Mouse (Mus musculus) liver, embryonic 16.5 days (tissue): Measurements from ENCODE around the gene Gm49333. TPM values are rescaled to one million over a fixed set of nuclear protein-coding genes. Genes with fewer than 3 reads are reported as not detected.
A peak's percentile ranks its signal among the peaks of the same experiment; 100 is the strongest.

Experiments
- ATAC-seq: fragments of 200-750 bp; cut with Nextera tagmentation; 2 replicates; pipeline ENCODE4 v1.8.0; 2017; ENCODE audit warnings: low read depth, mild to moderate bottlenecking, moderate number of reproducible peaks, moderate library complexity
- H3K27ac ChIP-seq: fragments of 300-500 bp; sonication (generic); 2 replicates; pipeline ENCODE4 v1.5.1; 2014; ENCODE audit warnings: mild to moderate bottlenecking, low read length
- H3K27me3 ChIP-seq: fragments of 300-500 bp; sonication (generic); 2 replicates; pipeline ENCODE4 v1.6.1; 2014; ENCODE audit warnings: low read depth, low read length, mixed read lengths; ENCODE audit not compliant: control insufficient read depth, insufficient read depth
- H3K36me3 ChIP-seq: fragments of 300-500 bp; sonication (generic); 2 replicates; pipeline ENCODE4 v1.6.1; 2014; ENCODE audit warnings: mild to moderate bottlenecking; ENCODE audit not compliant: control insufficient read depth, insufficient read depth
- H3K4me1 ChIP-seq: fragments of 300-500 bp; sonication (generic); 2 replicates; pipeline ENCODE4 v1.6.1; 2014; ENCODE audit warnings: low read depth, low read length, mixed read lengths; ENCODE audit not compliant: control insufficient read depth
- H3K4me2 ChIP-seq: fragments of 300-500 bp; sonication (generic); 2 replicates; pipeline ENCODE4 v1.6.1; 2014; ENCODE audit warnings: low read depth, low read length, mixed read lengths
- H3K4me3 ChIP-seq: fragments of 300-500 bp; sonication (generic); 2 replicates; pipeline ENCODE4 v1.5.1; 2014; ENCODE audit warnings: low read depth, mild to moderate bottlenecking, low read length
- H3K9ac ChIP-seq: fragments of 300-500 bp; sonication (generic); 2 replicates; pipeline ENCODE4 v1.6.1; 2014; ENCODE audit warnings: low read depth, low read length
- H3K9me3 ChIP-seq: fragments of 300-500 bp; sonication (generic); replicated peaks from 2 replicates; pipeline ENCODE4 v1.6.1; 2016; ENCODE audit warnings: low read length; ENCODE audit not compliant: control insufficient read depth
- WGBS: fragments of 180-500 bp; shearing (Covaris S2); extraction: QIAGEN DNeasy Blood & Tissue Kit; methylation state at CpG from one replicate; pipeline ENCODE4 v1.1.7; 2014; ENCODE audit not compliant: insufficient replicate concordance; 5-methylcytosine and 5-hydroxymethylcytosine counted together
- polyA plus RNA-seq: library from polyadenylated mRNA; unstranded; fragments of >200 nt; fragmentation: Nextera tagmentation; extraction: Ambion mirVana; gene quantifications from 2 replicates; pipeline ENCODE4 v1.2.1, GENCODE M21; 2015

Gm49333 gene
- not detected in 2 replicates for polyA plus RNA-seq

DNA sequence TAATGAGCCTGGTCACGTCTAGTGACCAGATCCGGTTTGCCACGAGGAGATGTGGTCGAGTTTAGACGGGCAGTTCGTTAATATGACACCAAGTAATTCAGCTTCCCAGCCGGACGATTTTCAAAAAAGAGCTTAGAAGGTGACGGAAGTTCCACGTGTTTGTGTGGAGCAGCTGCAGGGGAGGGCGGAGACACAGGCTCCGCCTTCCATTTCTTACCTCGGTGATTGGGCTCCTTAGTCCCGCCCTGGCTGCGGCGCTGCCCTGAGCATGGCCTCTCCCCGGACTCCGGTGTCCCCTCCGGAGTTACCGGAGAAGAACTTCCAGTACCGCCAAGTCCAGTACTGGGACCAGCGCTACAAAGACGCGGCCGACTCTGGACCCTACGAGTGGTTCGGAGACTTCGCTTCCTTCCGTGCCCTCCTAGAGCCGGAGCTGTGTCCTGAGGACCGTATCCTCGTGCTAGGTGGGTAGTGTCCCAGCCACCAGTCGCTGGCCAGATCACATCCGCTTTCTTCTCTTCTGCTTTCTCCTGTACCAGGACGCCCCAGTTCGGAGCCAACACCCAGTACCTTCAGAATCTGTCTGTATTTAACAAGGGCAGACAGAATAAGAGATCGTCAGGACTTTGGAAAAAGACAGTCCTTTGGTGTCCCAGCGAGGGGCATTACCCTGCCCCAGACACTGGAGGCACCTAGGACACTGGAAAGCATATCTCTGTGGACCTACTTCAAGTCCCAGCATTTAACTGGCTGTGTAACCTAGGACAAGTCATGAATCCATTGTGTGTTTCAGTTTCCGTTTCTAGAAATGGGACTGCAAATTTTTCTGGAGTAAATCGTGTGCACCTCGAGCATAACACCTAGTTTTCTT is at the start of gene Gm49333, which contains the start of the genes Eef1akmt4 and Alg3:
Gene Gm49333 (plus strand): TSS at position 254 of the 871 bp plus-strand sequence.
Gene Eef1akmt4 (plus strand): TSS at position 237 of the 871 bp plus-strand sequence.
Gene Alg3 (minus strand): TSS at position 379 of the 871 bp plus-strand sequence.
- Histone ChIP-seq H3K9me3 (no peaks in the 10 kb centered on the region), H3K4me2 (peak within 1 kb of the TSS; percentile 96), H3K27ac (peak within 1 kb of the TSS; percentile 68), H3K4me3 (peak within 1 kb of the TSS; percentile 70), H3K27me3 (no peaks in the 10 kb centered on the region), H3K4me1 (peaks cover 17% of the 10 kb centered on the region), H3K36me3 (peaks cover 4% of the 10 kb centered on the region; the same call in 1 of the 2 replicates), H3K9ac (peak within 1 kb of the TSS; percentile 75)
- WGBS: 1% methylated on average over 41 of the region's 41 CpGs
- ATAC-seq: peak; percentile 99

DNA sequence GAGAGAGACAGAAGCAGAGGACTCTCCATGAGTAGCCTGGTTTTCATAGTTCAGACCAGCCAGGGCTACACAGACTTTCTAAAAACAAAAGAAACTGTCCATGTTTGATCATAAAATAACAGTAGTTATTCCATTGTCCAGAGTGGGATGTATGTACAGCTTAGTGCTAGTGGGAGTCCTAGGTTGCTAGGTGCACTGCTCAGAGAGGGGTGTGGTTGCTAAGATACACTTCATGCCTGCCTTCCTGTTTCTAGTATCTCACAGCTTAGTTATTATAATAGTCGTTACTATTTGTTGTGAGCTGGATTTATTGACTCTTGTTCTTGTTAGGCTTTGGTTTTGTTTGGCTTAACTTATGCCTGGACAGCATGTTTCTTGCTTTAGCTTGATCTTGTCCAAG is 46.3 kb upstream of the Gm49333 start:
- H3K4me2 ChIP-seq: no peak overlapping the region
- no peak overlapping the region for H3K4me3 ChIP-seq
- H3K4me1 ChIP-seq: no peaks in the 10 kb centered on the region
- no peak overlapping the region for H3K27ac ChIP-seq
- H3K9me3 ChIP-seq: no peaks in the 10 kb centered on the region
- no peak overlapping the region for H3K9ac ChIP-seq
- 41% methylated on average over 1 of the region's 1 CpGs for WGBS
- no peak for ATAC-seq
- H3K27me3 ChIP-seq: no peaks in the 10 kb centered on the region
- peaks cover 17% of the 10 kb centered on the region for H3K36me3 ChIP-seq

DNA sequence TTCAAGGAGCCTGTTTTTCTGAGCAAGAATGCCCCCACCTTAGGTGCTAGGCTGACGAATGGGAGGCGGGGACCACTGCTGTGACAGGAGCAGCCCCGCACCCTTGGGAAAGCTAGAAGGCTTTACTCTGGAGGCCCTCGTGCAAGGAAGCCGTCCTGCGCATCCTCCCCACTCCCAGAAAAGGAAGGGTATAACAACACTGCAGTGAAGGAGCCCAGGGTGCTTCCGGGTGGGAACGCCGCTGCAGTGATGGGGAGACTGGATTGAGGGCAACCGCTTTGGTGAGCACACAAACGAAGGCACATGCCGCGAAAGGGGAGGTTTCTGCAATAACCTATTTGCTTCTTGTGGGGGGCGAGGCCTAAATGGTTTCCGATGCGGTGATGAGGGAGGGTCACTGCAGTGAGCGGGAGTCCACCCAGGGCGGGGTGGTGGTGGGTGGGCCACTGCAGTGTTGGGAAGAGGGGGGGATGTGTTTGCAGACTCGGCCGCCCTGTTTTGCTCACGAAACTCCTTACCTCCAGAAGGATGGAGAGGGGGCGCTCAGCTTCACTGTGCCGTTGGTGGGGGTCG is 22.0 kb upstream of the Gm49333 start, which contains the start of gene Vwa5b2:
Gene Vwa5b2 (plus strand): TSS at position 106 of the 573 bp plus-strand sequence.
- Histone ChIP-seq H3K9me3 (no peaks in the 10 kb centered on the region), H3K36me3 (no peaks in the 10 kb centered on the region), H3K27me3 (peaks cover 66% of the 10 kb centered on the region), H3K4me3 (peak within 1 kb of the TSS; percentile 50), H3K4me1 (peaks cover 22% of the 10 kb centered on the region), H3K4me2 (peak within 1 kb of the TSS; percentile 60), H3K9ac (peak within 1 kb of the TSS; percentile 24; the same call in 1 of the 2 replicates), H3K27ac (no peak within 1 kb of the TSS)
- ATAC-seq: no peak
- 3% methylated on average over 24 of the region's 24 CpGs for WGBS

DNA sequence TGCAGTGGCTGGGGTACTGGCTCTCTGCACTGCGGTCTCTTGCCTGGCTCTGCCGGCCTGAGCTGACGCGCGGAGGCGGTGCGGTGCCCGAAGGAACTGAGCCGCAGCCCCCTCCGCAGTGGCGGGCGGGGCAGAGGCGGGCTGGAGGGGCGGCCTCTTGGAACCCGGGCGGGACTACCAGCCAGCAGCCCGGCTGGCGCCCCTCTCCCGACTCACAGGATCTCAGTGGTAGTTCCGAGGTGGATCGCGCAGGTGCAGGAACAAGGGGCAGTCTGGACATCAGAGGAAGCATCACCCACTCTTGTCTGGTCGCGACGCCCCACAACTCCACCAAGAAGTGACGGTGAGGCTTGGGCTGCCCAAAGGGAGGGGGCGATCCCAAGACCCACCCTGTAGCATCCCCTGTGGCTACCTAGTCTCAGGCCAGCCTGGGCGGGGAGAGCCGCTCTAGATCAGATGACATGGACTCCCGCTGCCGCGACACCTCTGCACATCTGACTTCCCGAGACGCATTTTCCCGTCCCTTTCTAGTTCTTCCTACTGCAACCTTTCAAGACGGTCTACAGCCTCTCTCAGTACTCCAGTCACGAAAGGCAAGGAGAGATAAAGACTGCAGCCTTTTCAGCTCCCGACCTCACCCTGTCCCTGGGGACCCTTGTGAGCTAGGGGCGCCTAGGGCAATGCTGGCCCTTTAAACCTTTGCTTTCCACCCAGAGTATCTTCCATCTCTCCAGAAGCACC is 21.3 kb upstream of the Gm49333 start:
- peak overlapping the region; percentile 60 for H3K4me2 ChIP-seq
- no peak overlapping the region for H3K27ac ChIP-seq
- WGBS: 0% methylated on average over 36 of the region's 39 CpGs
- H3K4me3 ChIP-seq: peak overlapping the region; percentile 50
- H3K27me3 ChIP-seq: peaks cover 66% of the 10 kb centered on the region
- H3K9ac ChIP-seq: peak overlapping the region; percentile 24; the same call in 1 of the 2 replicates
- H3K36me3 ChIP-seq: no peaks in the 10 kb centered on the region
- peaks cover 29% of the 10 kb centered on the region for H3K4me1 ChIP-seq
- H3K9me3 ChIP-seq: no peaks in the 10 kb centered on the region
- 0 out of 2 replicates have a peak, but pooled peaks have one; percentile 27 for ATAC-seq

DNA sequence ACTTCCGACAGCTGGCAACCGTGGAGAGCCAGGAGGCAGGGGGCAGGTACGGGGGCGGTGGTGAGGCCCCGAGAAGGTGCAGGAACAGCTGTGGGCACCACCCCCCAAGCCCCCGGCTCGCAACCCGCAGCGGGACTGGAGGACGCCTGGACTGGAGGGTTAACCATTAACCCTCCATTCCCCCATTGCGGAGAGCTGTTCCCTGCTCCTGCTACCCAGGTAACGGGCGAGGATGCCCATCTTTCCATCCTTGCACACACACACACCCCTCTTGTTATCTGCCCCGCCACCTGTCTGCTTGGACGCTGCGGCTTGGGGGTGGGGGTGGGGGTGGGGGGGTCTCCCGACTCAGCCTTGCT is 20.8 kb upstream of the Gm49333 start:
- no peak for ATAC-seq
- Histone ChIP-seq H3K4me1 (peaks cover 34% of the 10 kb centered on the region), H3K36me3 (no peaks in the 10 kb centered on the region), H3K27me3 (peaks cover 66% of the 10 kb centered on the region), H3K4me2 (peak overlapping the region; percentile 60), H3K27ac (no peak overlapping the region), H3K9me3 (no peaks in the 10 kb centered on the region), H3K4me3 (peak overlapping the region; percentile 50), H3K9ac (no peak overlapping the region)
- 2% methylated on average over 17 of the region's 17 CpGs for WGBS

DNA sequence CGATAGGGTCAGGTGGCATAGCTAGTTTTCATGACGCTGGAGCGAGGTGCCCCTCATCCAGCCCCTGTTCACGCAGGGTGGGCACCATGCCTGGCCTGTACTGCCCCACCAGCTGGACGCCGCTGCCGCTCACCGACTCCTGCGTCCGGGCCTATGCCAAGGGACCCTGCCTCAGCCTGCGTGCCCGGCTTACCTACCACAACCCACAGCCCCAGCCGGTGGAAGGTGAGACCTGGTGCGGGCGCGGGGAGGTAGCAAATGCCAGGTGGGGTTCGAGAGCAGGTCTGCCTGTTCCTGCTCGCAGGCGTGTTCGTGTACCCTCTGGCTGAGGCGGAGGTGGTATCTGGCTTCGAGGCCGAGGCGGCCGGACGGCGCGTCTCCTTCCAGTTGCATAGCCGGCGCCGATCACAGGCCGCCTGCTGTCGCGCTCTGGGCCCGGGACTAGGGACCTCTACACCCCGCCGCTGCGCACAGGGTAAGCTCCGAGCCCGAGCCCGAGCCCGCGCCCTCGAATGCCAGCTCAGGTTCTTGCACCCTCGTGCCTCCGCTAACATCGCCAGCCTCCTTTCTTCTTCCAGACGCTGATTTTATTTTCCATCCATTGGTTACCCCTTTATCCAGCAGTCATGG is 20.2 kb upstream of the Gm49333 start:
- peak overlapping the region; percentile 60; the same call in 1 of the 2 replicates for H3K4me2 ChIP-seq
- H3K27ac ChIP-seq: no peak overlapping the region
- H3K9me3 ChIP-seq: no peaks in the 10 kb centered on the region
- peaks cover 66% of the 10 kb centered on the region for H3K27me3 ChIP-seq
- no peak for ATAC-seq
- WGBS: 4% methylated on average over 47 of the region's 48 CpGs
- H3K4me1 ChIP-seq: peaks cover 40% of the 10 kb centered on the region
- H3K36me3 ChIP-seq: no peaks in the 10 kb centered on the region
- H3K4me3 ChIP-seq: peak overlapping the region; percentile 50
- H3K9ac ChIP-seq: no peak overlapping the region

DNA sequence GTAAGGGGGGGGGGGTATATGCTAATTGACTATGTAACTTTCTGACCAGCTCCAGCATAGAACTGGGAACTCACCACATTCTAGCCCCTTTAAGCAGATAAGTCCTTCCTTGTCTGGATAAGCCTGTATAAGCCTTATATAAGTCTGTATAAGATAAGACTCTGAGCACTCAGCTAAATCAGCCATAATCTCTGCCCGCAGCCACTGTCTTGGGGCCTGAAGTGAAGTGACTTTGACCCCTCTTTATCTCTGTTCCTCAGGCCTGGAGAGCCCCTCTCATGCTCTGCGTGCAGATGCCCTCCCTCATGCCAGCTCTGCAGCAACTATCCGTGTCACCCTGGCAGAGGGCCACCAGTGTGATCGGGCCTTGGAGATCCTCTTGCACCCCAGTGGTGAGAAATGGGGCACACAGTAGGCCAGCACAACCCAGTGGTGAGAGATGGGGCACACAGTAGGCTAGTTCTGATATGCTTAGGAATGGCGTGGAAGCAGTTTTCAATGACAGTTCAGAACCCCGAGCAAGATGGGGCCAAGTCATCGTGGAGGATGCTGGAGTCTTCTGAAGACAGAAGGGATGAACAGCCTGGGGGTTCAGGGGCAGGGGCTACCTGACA is 16.2 kb upstream of the Gm49333 start:
- peak overlapping the region; percentile 20; the same call in 1 of the 2 replicates for H3K4me2 ChIP-seq
- peak; percentile 87 for ATAC-seq
- H3K4me1 ChIP-seq: peaks cover 39% of the 10 kb centered on the region
- no peak overlapping the region; the same call in 1 of the 2 replicates for H3K9ac ChIP-seq
- WGBS: 39% methylated on average over 7 of the region's 7 CpGs
- peaks cover 39% of the 10 kb centered on the region for H3K27me3 ChIP-seq
- no peaks in the 10 kb centered on the region for H3K9me3 ChIP-seq
- H3K36me3 ChIP-seq: no peaks in the 10 kb centered on the region
- H3K27ac ChIP-seq: peak overlapping the region; percentile 33; the same call in 1 of the 2 replicates
- no peak overlapping the region for H3K4me3 ChIP-seq

DNA sequence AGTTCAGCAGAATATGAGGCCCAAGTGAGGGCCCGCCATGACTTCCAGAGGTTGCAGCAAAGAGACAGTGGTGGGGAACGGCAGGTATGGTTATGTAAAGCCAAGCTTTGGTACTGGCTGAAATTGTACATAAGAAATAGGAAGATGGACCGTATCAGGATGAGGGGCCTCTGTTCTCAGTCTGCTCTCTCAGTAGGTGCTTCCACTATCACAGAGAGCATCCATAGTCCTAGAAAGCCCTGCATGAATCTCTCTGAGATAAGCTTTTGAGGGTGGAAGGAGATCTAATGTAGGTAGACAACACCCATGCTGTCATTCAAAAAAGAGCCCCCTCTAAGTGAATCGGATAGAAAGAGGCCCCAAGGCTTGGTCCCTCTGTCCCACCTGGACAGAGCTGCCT is 15.7 kb upstream of the Gm49333 start:
- no peak overlapping the region; the same call in 1 of the 2 replicates for H3K9ac ChIP-seq
- peaks cover 33% of the 10 kb centered on the region for H3K4me1 ChIP-seq
- H3K4me2 ChIP-seq: peak overlapping the region; percentile 20; the same call in 1 of the 2 replicates
- 39% methylated on average over 4 of the region's 4 CpGs for WGBS
- no peaks in the 10 kb centered on the region for H3K9me3 ChIP-seq
- H3K36me3 ChIP-seq: no peaks in the 10 kb centered on the region
- ATAC-seq: peak; percentile 55
- H3K27ac ChIP-seq: 0 out of 2 replicates have a peak overlapping the region, but pooled peaks have one; percentile 33
- peaks cover 33% of the 10 kb centered on the region for H3K27me3 ChIP-seq
- H3K4me3 ChIP-seq: no peak overlapping the region
